Mouse (Mus musculus): Measurements from ENCODE around the gene Nme4. TPM values are rescaled to one million over a fixed set of nuclear protein-coding genes. Genes with fewer than 3 reads are reported as not detected.
A peak's percentile ranks its signal among the peaks of the same experiment; 100 is the strongest.
"Not testable (repeated sequence)": the region's sequence is repeated elsewhere in the genome, so short reads cannot be mapped to it uniquely, and the experiment has no call there.

The Nme4 gene
- polyA plus RNA-seq, 1 experiment from 2014 or later, result 23.7 TPM

GRCm38 (mm10) chr17:26105619-26106018, 10.2 kb upstream of the Nme4 start:
- H3K27ac ChIP-seq (replicated peaks; ENCODE audit: low read depth, low read length), result no peak overlapping the region
- DNase-seq (no peak), ATAC-seq (ENCODE audit: low FRiP score, low TSS enrichment) (no peak)
- H3K27me3 ChIP-seq (ENCODE audit: control insufficient read depth, insufficient read depth, low read length), result no peaks in the 10 kb centered on the region
- WGBS, result 70% methylated on average over 4 of the region's 4 CpGs
- no peak overlapping the region for H3K9ac ChIP-seq (replicated peaks; ENCODE audit: low read length)
- no peak overlapping the region for H3K4me2 ChIP-seq (ENCODE audit: low read length)
- H3K4me3 ChIP-seq (replicated peaks; ENCODE audit: low read depth, low read length), result no peak overlapping the region
- no peaks in the 10 kb centered on the region for H3K9me3 ChIP-seq (ENCODE audit: control insufficient read depth, low read length)
- no peaks in the 10 kb centered on the region for H3K36me3 ChIP-seq (ENCODE audit: control insufficient read depth, insufficient read depth, low read length)
- no peaks in the 10 kb centered on the region for H3K4me1 ChIP-seq (ENCODE audit: control insufficient read depth, insufficient read depth, low read length)

GRCm38 (mm10) chr17:26101478-26101877, 6.1 kb upstream of the Nme4 start:
- no peak overlapping the region for H3K9ac ChIP-seq (replicated peaks; ENCODE audit: low read length)
- no peaks in the 10 kb centered on the region for H3K4me1 ChIP-seq (ENCODE audit: control insufficient read depth, insufficient read depth, low read length)
- DNase-seq, result no peak
- no peaks in the 10 kb centered on the region for H3K36me3 ChIP-seq (ENCODE audit: control insufficient read depth, insufficient read depth, low read length)
- no peak overlapping the region for H3K4me2 ChIP-seq (ENCODE audit: low read length)
- H3K27me3 ChIP-seq (ENCODE audit: control insufficient read depth, insufficient read depth, low read length), result no peaks in the 10 kb centered on the region
- 24% methylated on average over 4 of the region's 4 CpGs for WGBS
- H3K9me3 ChIP-seq (ENCODE audit: control insufficient read depth, low read length), result no peaks in the 10 kb centered on the region
- no peak for ATAC-seq (ENCODE audit: low FRiP score, low TSS enrichment)
- H3K4me3 ChIP-seq (replicated peaks; ENCODE audit: low read depth, low read length), result no peak overlapping the region
- H3K27ac ChIP-seq (replicated peaks; ENCODE audit: low read depth, low read length), result no peak overlapping the region

GRCm38 (mm10) chr17:26100166-26100565, 4.8 kb upstream of the Nme4 start:
- Histone ChIP-seq H3K9ac (replicated peaks; ENCODE audit: low read length) (no peak overlapping the region), H3K27me3 (ENCODE audit: control insufficient read depth, insufficient read depth, low read length) (no peaks in the 10 kb centered on the region), H3K27ac (replicated peaks; ENCODE audit: low read depth, low read length) (no peak overlapping the region), H3K9me3 (ENCODE audit: control insufficient read depth, low read length) (no peaks in the 10 kb centered on the region), H3K36me3 (ENCODE audit: control insufficient read depth, insufficient read depth, low read length) (no peaks in the 10 kb centered on the region), H3K4me2 (ENCODE audit: low read length) (no peak overlapping the region), H3K4me3 (replicated peaks; ENCODE audit: low read depth, low read length) (no peak overlapping the region), H3K4me1 (ENCODE audit: control insufficient read depth, insufficient read depth, low read length) (no peaks in the 10 kb centered on the region; the same call in 1 of the 2 replicates)
- ATAC-seq (ENCODE audit: low FRiP score, low TSS enrichment), result no peak
- whole genome bisulfite sequencing, result 41% methylated on average over 2 of the region's 2 CpGs
- no peak for DNase-seq

GRCm38 (mm10) chr17:26099316-26099715, 3.9 kb upstream of the Nme4 start:
- not testable (repeated sequence) for H3K27me3 ChIP-seq (ENCODE audit: control insufficient read depth, insufficient read depth, low read length); H3K9ac ChIP-seq (replicated peaks; ENCODE audit: low read length); H3K36me3 ChIP-seq (ENCODE audit: control insufficient read depth, insufficient read depth, low read length); H3K27ac ChIP-seq (replicated peaks; ENCODE audit: low read depth, low read length); H3K4me2 ChIP-seq (ENCODE audit: low read length); H3K9me3 ChIP-seq (ENCODE audit: control insufficient read depth, low read length); H3K4me1 ChIP-seq (ENCODE audit: control insufficient read depth, insufficient read depth, low read length); H3K4me3 ChIP-seq (replicated peaks; ENCODE audit: low read depth, low read length); ATAC-seq (ENCODE audit: low FRiP score, low TSS enrichment)
- 68% methylated on average over 3 of the region's 3 CpGs for WGBS
- peak; percentile 34 for DNase-seq

GRCm38 (mm10) chr17:26098461-26098860, 3.1 kb upstream of the Nme4 start:
- no peaks in the 10 kb centered on the region for H3K27me3 ChIP-seq (ENCODE audit: control insufficient read depth, insufficient read depth, low read length)
- no peak overlapping the region for H3K27ac ChIP-seq (replicated peaks; ENCODE audit: low read depth, low read length)
- DNase-seq (no peak), ATAC-seq (ENCODE audit: low FRiP score, low TSS enrichment) (no peak)
- H3K4me1 ChIP-seq (ENCODE audit: control insufficient read depth, insufficient read depth, low read length), result peaks cover 2% of the 10 kb centered on the region; the same call in 1 of the 2 replicates
- H3K9me3 ChIP-seq (ENCODE audit: control insufficient read depth, low read length), result no peaks in the 10 kb centered on the region
- no peak overlapping the region for H3K4me3 ChIP-seq (replicated peaks; ENCODE audit: low read depth, low read length)
- WGBS, result 90% methylated on average over 7 of the region's 7 CpGs
- no peak overlapping the region for H3K4me2 ChIP-seq (ENCODE audit: low read length)
- no peak overlapping the region for H3K9ac ChIP-seq (replicated peaks; ENCODE audit: low read length)
- H3K36me3 ChIP-seq (ENCODE audit: control insufficient read depth, insufficient read depth, low read length), result no peaks in the 10 kb centered on the region

- H3K4me3 ChIP-seq (replicated peaks; ENCODE audit: low read depth, low read length), result peak overlapping the region; percentile 56
- H3K4me2 ChIP-seq (ENCODE audit: low read length), result peak overlapping the region; percentile 86
- WGBS, result 27% methylated on average over 9 of the region's 9 CpGs
- peak overlapping the region; percentile 71 for H3K9ac ChIP-seq (replicated peaks; ENCODE audit: low read length)
- DNase-seq (no peak), ATAC-seq (ENCODE audit: low FRiP score, low TSS enrichment) (no peak)
- peak overlapping the region; percentile 55; the same call in 1 of the 2 replicates for H3K27ac ChIP-seq (replicated peaks; ENCODE audit: low read depth, low read length)
- H3K4me1 ChIP-seq (ENCODE audit: control insufficient read depth, insufficient read depth, low read length), result peaks cover 3% of the 10 kb centered on the region; the same call in 1 of the 2 replicates
- no peaks in the 10 kb centered on the region for H3K27me3 ChIP-seq (ENCODE audit: control insufficient read depth, insufficient read depth, low read length)
- no peaks in the 10 kb centered on the region for H3K36me3 ChIP-seq (ENCODE audit: control insufficient read depth, insufficient read depth, low read length)
- H3K9me3 ChIP-seq (ENCODE audit: control insufficient read depth, low read length), result no peaks in the 10 kb centered on the region
Measured at GRCm38 (mm10) chr17:26094531-26095110, 781 bp downstream of the Nme4 start.

GRCm38 (mm10) chr17:26089905-26090632, 5.3 kb downstream of the Nme4 start, which contains the start of gene Decr2:
Gene Decr2, minus strand, starts transcription at chr17:26090337.
- DNase-seq (peak; percentile 96), ATAC-seq (ENCODE audit: low FRiP score, low TSS enrichment) (peak; percentile 76; the same call in 1 of the 2 replicates)
- peak within 1 kb of the TSS; percentile 62 for H3K4me2 ChIP-seq (ENCODE audit: low read length)
- H3K27ac ChIP-seq (replicated peaks; ENCODE audit: low read depth, low read length), result peak within 1 kb of the TSS; percentile 77
- H3K27me3 ChIP-seq (ENCODE audit: control insufficient read depth, insufficient read depth, low read length), result no peaks in the 10 kb centered on the region
- peak within 1 kb of the TSS; percentile 46 for H3K4me3 ChIP-seq (replicated peaks; ENCODE audit: low read depth, low read length)
- H3K4me1 ChIP-seq (ENCODE audit: control insufficient read depth, insufficient read depth, low read length), result 0 out of 2 replicates have a peak, but pooled peaks cover 5% of the 10 kb centered on the region
- WGBS, result 2% methylated on average over 32 of the region's 32 CpGs
- no peaks in the 10 kb centered on the region for H3K9me3 ChIP-seq (ENCODE audit: control insufficient read depth, low read length)
- H3K9ac ChIP-seq (replicated peaks; ENCODE audit: low read length), result peak within 1 kb of the TSS; percentile 69
- no peaks in the 10 kb centered on the region for H3K36me3 ChIP-seq (ENCODE audit: control insufficient read depth, insufficient read depth, low read length)

- no peak for ATAC-seq (ENCODE audit: low FRiP score, low TSS enrichment)
Measured at GRCm38 (mm10) chr17:26087059-26087564, 8.3 kb downstream of the Nme4 start.

More at GRCm38 (mm10) chr17:26087059-26087564, 8.3 kb downstream of the Nme4 start:
- Histone ChIP-seq H3K36me3 (ENCODE audit: control insufficient read depth, insufficient read depth, low read length) (peaks cover 5% of the 10 kb centered on the region; the same call in 1 of the 2 replicates), H3K27me3 (ENCODE audit: control insufficient read depth, insufficient read depth, low read length) (no peaks in the 10 kb centered on the region), H3K4me3 (replicated peaks; ENCODE audit: low read depth, low read length) (no peak overlapping the region), H3K27ac (replicated peaks; ENCODE audit: low read depth, low read length) (no peak overlapping the region), H3K9me3 (ENCODE audit: control insufficient read depth, low read length) (no peaks in the 10 kb centered on the region), H3K9ac (replicated peaks; ENCODE audit: low read length) (no peak overlapping the region), H3K4me2 (ENCODE audit: low read length) (no peak overlapping the region), H3K4me1 (ENCODE audit: control insufficient read depth, insufficient read depth, low read length) (0 out of 2 replicates have a peak, but pooled peaks cover 2% of the 10 kb centered on the region)
- DNase-seq, result no peak
- WGBS, result 95% methylated on average over 9 of the region's 9 CpGs

Measured in midbrain, embryonic 14.5 days (tissue).